Mouse (Mus musculus): ENCODE measurements around the gene Polr2e. TPM values are rescaled to one million over a fixed set of nuclear protein-coding genes. Genes with fewer than 3 reads are reported as not detected.

The Polr2e gene
- 193 TPM for polyA plus RNA-seq (2017; shearing (Covaris generic))

DNA sequence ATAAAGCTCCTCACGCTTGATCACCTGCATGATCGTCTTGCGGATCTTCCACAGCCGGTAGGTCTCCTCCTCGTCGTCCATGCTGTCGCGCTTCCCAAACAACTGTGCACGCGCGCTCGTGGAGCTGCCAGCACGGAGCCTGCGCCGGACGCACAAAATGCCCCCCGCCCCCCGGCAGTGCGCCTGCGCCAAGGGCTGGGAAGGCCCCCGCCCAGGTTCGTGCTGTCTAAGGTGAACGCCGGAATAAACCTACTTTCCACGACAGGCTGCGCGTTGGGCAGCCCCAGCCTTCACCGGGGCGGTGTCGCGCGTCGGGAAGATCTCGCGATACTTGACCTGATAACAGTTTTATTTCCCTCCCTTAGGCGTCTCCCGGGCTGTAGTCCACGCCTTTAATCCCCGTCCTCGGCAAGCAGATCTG is at the start of gene Polr2e:
TSS of gene Polr2e (minus strand) at position 237 of the 421 bp plus-strand sequence.

DNA sequence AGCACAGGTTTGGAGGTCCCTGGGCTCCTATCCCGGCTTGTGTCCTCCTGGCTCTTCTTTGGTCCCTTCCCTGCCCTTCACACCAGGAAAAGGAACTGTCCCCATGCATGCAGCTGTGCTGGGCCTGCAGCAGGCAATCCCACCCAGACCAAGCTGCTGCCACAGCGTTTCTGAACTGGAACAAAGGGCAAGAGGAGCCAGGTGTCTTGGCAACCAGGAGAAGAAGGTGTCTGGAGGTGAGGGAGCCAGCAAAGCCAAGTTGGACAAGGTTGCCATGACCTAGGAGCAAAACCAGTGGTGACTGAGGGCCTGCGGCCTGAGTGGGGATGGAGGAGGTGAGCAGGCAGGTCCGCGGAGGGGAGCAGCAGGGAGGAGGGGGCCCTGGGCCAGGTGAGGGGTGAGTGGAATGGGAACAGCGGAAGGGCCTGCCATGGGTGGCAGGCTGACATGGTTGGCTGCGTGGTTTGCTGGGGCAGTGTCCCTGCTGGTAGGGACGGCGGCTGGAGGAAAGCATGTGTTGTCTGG is 7.5 kb upstream of the Polr2e start, which contains the start of gene Gpx4:
TSS of gene Gpx4 (plus strand) at position 126 of the 525 bp plus-strand sequence.

DNA sequence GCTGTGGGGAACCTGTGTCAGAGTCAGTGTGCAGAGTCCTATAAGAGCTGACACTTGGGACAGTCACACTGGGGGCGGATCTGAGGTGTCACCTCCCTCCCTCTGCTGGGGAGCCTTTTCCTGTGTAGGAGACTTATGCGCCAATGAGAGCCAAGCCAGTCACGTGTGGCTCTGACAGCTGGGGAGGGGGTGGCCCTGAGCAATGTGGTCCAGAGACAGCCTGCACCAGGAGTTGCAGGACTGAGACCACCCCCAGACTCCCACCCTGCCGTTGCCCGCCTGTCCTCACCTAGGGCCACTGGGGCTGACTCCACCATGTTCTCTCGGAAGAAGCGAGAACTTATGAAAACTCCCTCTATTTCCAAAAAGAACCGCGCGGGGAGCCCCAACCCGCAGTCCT is 23.1 kb downstream of the Polr2e start, which contains the start of gene Arhgap45:
TSS of gene Arhgap45 (plus strand) at position 143 of the 400 bp plus-strand sequence.

DNA sequence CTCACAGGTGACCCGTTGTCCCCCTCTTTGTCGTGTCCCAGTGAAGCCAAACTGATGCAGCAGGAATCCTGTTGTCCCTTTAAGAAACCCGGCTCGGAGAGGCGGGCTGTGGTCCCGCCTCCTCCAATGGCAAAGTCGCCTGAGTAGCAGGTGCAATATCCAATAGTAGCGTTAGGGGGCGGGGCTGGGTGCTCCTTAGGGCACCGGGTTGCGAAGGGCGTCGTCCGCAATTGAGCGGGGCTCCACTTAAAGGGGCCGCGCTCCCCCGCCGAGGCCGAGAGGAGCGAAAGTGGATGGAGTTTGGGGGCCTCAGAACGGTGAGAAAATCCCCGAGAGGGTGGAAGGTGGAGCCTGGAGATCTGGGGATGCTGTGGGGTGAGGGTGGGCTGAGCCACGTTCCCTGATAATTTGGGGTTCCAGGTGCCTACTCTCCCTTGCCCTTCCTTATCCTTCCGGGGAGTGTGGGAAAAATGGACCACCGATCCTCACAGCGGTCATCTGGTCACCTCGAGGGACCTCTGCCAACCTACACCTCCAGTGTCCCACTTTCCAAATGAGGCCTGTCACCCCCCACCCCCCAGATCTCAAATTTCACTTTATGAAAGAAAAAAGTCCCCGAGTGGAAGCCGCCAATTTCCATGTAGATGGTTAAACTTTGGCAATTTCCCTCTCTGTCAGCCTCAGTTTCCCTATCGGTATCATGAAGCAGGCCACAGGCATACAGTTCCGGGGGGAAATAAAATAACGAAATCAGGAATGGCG is 43.1 kb downstream of the Polr2e start, which contains the start of gene Abca7:
TSS of gene Abca7 (plus strand) at position 223 of the 762 bp plus-strand sequence.

DNA sequence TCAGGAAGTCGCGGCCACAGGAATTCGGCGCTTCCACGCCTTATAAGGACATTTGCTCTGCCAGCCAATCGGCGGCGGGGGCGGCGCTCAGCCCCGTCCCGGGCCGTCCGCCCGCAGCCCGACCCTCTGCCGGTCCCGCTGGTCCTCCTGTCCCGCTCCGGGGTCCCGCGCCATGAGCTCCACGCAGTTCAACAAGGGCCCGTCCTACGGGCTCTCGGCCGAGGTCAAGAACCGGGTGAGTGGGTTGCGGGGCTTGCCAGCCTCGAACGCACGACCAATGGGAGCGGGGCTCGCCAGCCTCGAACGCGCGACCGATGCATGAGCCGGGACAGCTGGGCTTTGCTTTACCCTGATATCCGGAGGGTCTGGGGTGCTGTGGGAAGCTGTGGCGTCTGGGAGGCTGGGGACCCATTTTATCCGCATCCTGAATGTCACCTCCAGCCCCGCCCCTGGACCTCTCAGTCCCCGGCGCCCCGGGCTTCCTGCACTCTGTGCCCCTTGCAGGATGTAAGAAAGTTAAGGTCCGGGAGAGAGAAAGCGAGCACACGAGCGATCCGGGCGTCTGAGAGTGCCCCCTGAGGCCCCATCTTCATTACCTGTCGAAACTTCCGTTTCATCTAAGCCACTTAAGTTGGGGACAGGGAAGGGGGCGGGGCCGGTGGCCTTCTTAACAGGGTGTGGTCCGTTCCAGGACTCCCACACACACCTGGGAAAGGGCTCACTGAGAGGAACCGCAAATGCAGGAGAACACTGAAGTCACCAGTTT is 50.9 kb downstream of the Polr2e start, which contains the start of gene Cnn2:
TSS of gene Cnn2 (plus strand) at position 79 of the 766 bp plus-strand sequence.

Other genes starting within 250 kb of the Polr2e start
- gene Prss57, start 248.8 kb downstream of the Polr2e start, polyA plus RNA-seq (2017; shearing (Covaris generic)): not detected
- 0.38 TPM for gene Palm, start 246.2 kb downstream of the Polr2e start, polyA plus RNA-seq (2017; shearing (Covaris generic))
- not detected for gene Misp, start 218.8 kb downstream of the Polr2e start, polyA plus RNA-seq (2017; shearing (Covaris generic))
- 322 TPM for gene Ptbp1, start 185.4 kb downstream of the Polr2e start, polyA plus RNA-seq (2017; shearing (Covaris generic))
- gene Prtn3, start 165.3 kb downstream of the Polr2e start, polyA plus RNA-seq (2017; shearing (Covaris generic)): not detected
- gene Plppr3, start 165.2 kb downstream of the Polr2e start, polyA plus RNA-seq (2017; shearing (Covaris generic)): 3.9 TPM
- gene Elane, start 153.5 kb downstream of the Polr2e start, polyA plus RNA-seq (2017; shearing (Covaris generic)): not detected
- not detected for gene Cfd, start 148.9 kb downstream of the Polr2e start, polyA plus RNA-seq (2017; shearing (Covaris generic))
- gene Med16, start 130.9 kb downstream of the Polr2e start, polyA plus RNA-seq (2017; shearing (Covaris generic)): 20.7 TPM
- 15.2 TPM for gene Gm26602, start 128.9 kb downstream of the Polr2e start, polyA plus RNA-seq (2017; shearing (Covaris generic))
- 0.28 TPM for gene Kiss1r, start 122.8 kb downstream of the Polr2e start, polyA plus RNA-seq (2017; shearing (Covaris generic))
- 208 TPM for gene R3hdm4, start 118.6 kb downstream of the Polr2e start, polyA plus RNA-seq (2017; shearing (Covaris generic))
- gene Arid3a, start 112.8 kb downstream of the Polr2e start, polyA plus RNA-seq (2017; shearing (Covaris generic)): 12.7 TPM
- 78.4 TPM for gene Wdr18, start 79.6 kb downstream of the Polr2e start, polyA plus RNA-seq (2017; shearing (Covaris generic))
- not detected for gene Grin3b, start 69.1 kb downstream of the Polr2e start, polyA plus RNA-seq (2017; shearing (Covaris generic))
- gene Tmem259, start 55.5 kb downstream of the Polr2e start, polyA plus RNA-seq (2017; shearing (Covaris generic)): 6.6 TPM
- gene Cnn2, start 51.2 kb downstream of the Polr2e start, polyA plus RNA-seq (2017; shearing (Covaris generic)): 1,121 TPM
- 76.2 TPM for gene Abca7, start 43.3 kb downstream of the Polr2e start, polyA plus RNA-seq (2017; shearing (Covaris generic))
- 886 TPM for gene Arhgap45, start 23.1 kb downstream of the Polr2e start, polyA plus RNA-seq (2017; shearing (Covaris generic))
- 519 TPM for gene Gpx4, start 7.4 kb upstream of the Polr2e start, polyA plus RNA-seq (2017; shearing (Covaris generic))
- 66.2 TPM for gene Sbno2, start 65.8 kb upstream of the Polr2e start, polyA plus RNA-seq (2017; shearing (Covaris generic))
- gene Stk11, start 76.0 kb upstream of the Polr2e start, polyA plus RNA-seq (2017; shearing (Covaris generic)): 13.7 TPM
- 476 TPM for gene Atp5d, start 98.8 kb upstream of the Polr2e start, polyA plus RNA-seq (2017; shearing (Covaris generic))
- gene Cbarp, start 101.0 kb upstream of the Polr2e start, polyA plus RNA-seq (2017; shearing (Covaris generic)): 2.1 TPM
- gene Midn, start 108.5 kb upstream of the Polr2e start, polyA plus RNA-seq (2017; shearing (Covaris generic)): 3.1 TPM
- 100 TPM for gene Cirbp, start 126.2 kb upstream of the Polr2e start, polyA plus RNA-seq (2017; shearing (Covaris generic))
- 31.4 TPM for gene 1600002K03Rik, start 133.1 kb upstream of the Polr2e start, polyA plus RNA-seq (2017; shearing (Covaris generic))
- 0.46 TPM for gene Efna2, start 139.7 kb upstream of the Polr2e start, polyA plus RNA-seq (2017; shearing (Covaris generic))
- gene Mum1, start 186.6 kb upstream of the Polr2e start, polyA plus RNA-seq (2017; shearing (Covaris generic)): 112 TPM
- 282 TPM for gene Ndufs7, start 209.3 kb upstream of the Polr2e start, polyA plus RNA-seq (2017; shearing (Covaris generic))
- 1.6 TPM for gene Gamt, start 221.2 kb upstream of the Polr2e start, polyA plus RNA-seq (2017; shearing (Covaris generic))
- 50.4 TPM for gene Dazap1, start 221.7 kb upstream of the Polr2e start, polyA plus RNA-seq (2017; shearing (Covaris generic))